Mouse (Mus musculus) heart, postnatal 0 days (tissue): ENCODE data around the gene Atp2c2. TPM values are rescaled to one million over a fixed set of nuclear protein-coding genes. Genes with fewer than 3 reads are reported as not detected.

Experiments used
- ATAC-seq: fragments of 200-750 bp; cut with Nextera tagmentation; 2 replicates; pipeline ENCODE4 v1.8.0; 2017; ENCODE audit warnings: low read depth, moderate number of reproducible peaks, moderate library complexity; ENCODE audit not compliant: insufficient read depth
- DNase-seq: peaks from one replicate; pipeline ENCODE4 v3.0.0-alpha.2; 2016; ENCODE audit warnings: low spot score
- H3K27ac ChIP-seq: fragments of 300-500 bp; sonication (generic); 2 replicates; pipeline ENCODE4 v1.5.1; 2014; ENCODE audit warnings: low read depth, mild to moderate bottlenecking
- H3K27me3 ChIP-seq: fragments of 300-500 bp; sonication (generic); 2 replicates; pipeline ENCODE4 v1.6.1; 2014; ENCODE audit warnings: low read length, mixed read lengths; ENCODE audit not compliant: control insufficient read depth, insufficient read depth
- H3K36me3 ChIP-seq: fragments of 300-500 bp; sonication (generic); replicated peaks from 2 replicates; pipeline ENCODE4 v1.6.1; 2014; ENCODE audit warnings: low read length, mixed read lengths; ENCODE audit not compliant: control insufficient read depth, insufficient read depth
- H3K4me1 ChIP-seq: fragments of 300-500 bp; sonication (generic); 2 replicates; pipeline ENCODE4 v1.6.1; 2014; ENCODE audit warnings: antibody characterized with exemption; ENCODE audit not compliant: control insufficient read depth, insufficient read depth
- H3K4me2 ChIP-seq: fragments of 300-500 bp; sonication (generic); 2 replicates; pipeline ENCODE4 v1.6.1; 2014; ENCODE audit warnings: low read depth, mild to moderate bottlenecking, low read length, moderate library complexity
- H3K4me3 ChIP-seq: fragments of 300-500 bp; sonication (generic); 2 replicates; pipeline ENCODE4 v1.5.1; 2014; ENCODE audit warnings: low read depth, low read length
- H3K9ac ChIP-seq: fragments of 300-500 bp; sonication (generic); replicated peaks from 2 replicates; pipeline ENCODE4 v1.6.1; 2014; ENCODE audit warnings: low read depth, low read length, mixed read lengths
- H3K9me3 ChIP-seq: fragments of 300-500 bp; sonication (generic); replicated peaks from 2 replicates; pipeline ENCODE4 v1.6.1; 2016; ENCODE audit warnings: low read length; ENCODE audit not compliant: control insufficient read depth
- CTCF ChIP-seq: IDR thresholded peaks from 2 replicates; pipeline ENCODE4 v1.5.1; 2016; ENCODE audit warnings: antibody characterized with exemption, control low read depth, low read depth
- EP300 ChIP-seq: IDR thresholded peaks from 2 replicates; pipeline ENCODE4 v1.6.1; 2016; ENCODE audit warnings: antibody characterized with exemption, low read depth
- WGBS: fragments of 180-500 bp; shearing (Covaris S2); extraction: QIAGEN DNeasy Blood & Tissue Kit; methylation state at CpG from one replicate; pipeline ENCODE4 v1.1.7; 2014; 5-methylcytosine and 5-hydroxymethylcytosine counted together
- polyA plus RNA-seq: library from polyadenylated mRNA; unstranded; fragments of >200 nt; fragmentation: Nextera tagmentation; extraction: Ambion mirVana; gene quantifications from 2 replicates; pipeline ENCODE4 v1.2.1, GENCODE M21; 2015
- total RNA-seq: library from RNA; depleted of rRNA; stranded (reverse); fragments of >200 nt; gene quantifications from 2 replicates; pipeline ENCODE4 v1.2.3, GENCODE M21; 2014; ENCODE audit warnings: low replicate concordance

Gene Atp2c2
- total and polyA plus RNA-seq, 2 experiments from 2014 or later: 0.12 TPM; not detected in 1

DNA sequence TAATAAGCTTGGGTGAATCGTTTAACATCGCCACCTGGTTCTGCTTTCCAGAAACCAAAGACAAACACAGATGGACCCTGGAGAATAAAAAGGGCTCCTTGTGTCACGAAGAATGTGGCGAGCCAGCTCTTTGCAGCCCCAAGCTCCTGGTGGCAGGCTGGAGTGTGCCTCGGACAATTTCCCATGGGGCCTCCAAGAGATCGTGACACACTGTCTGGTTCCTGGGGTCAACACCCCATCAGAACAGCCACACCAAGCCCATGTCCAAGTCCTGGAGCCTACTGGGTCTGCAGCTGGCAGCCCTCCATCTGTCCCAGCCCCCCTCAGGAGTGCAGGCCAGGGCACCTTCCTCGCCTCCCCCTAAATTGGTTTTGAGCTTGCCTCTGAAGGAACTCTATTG, 78.0 kb downstream of the Atp2c2 start:
- ATAC-seq: peak; percentile 3; the same call in 1 of the 2 replicates

DNA sequence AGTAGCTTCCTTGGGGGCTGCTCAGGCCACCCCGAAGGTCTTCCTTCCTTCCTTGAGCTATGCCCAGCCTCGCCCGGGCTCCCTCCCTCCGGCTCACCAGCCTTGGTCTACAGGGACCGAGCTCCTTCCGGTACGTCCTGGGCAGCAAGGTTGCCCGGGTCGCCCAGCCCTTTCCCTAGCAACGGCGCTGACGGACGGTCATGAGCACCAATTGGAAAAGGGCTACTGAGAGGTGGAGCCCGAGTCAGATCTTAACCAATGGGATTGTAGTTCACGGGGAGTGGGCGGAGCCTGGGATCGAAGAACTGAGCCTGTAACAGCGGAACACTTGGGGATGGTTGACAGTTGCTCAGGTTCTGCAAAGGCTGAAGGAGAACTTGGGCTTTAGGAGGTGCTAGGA, 78.5 kb downstream of the Atp2c2 start, which contains the start of gene Tldc1:
Tldc1 (minus strand) TSS at position 154 of the 400 bp plus-strand sequence.
- H3K4me2 ChIP-seq: peak within 1 kb of the TSS; percentile 91
- TF ChIP-seq EP300 (no peak), CTCF (no peak)
- H3K27ac ChIP-seq: peak within 1 kb of the TSS; percentile 60
- no peaks in the 10 kb centered on the region for H3K9me3 ChIP-seq
- H3K36me3 ChIP-seq: no peaks in the 10 kb centered on the region
- H3K4me3 ChIP-seq: peak within 1 kb of the TSS; percentile 54
- no peaks in the 10 kb centered on the region; the same call in 1 of the 2 replicates for H3K27me3 ChIP-seq
- H3K9ac ChIP-seq: peak within 1 kb of the TSS; percentile 59
- under 1% methylated on average over 18 of the region's 18 CpGs for WGBS
- ATAC-seq (peak; percentile 95), DNase-seq (peak; percentile 94)
- H3K4me1 ChIP-seq: peaks cover 18% of the 10 kb centered on the region

More for the DNA sequence above, 78.0 kb downstream of the Atp2c2 start:
- Histone ChIP-seq H3K9me3 (no peaks in the 10 kb centered on the region), H3K9ac (peak overlapping the region; percentile 59), H3K4me1 (peaks cover 18% of the 10 kb centered on the region), H3K4me3 (peak overlapping the region; percentile 54), H3K4me2 (peak overlapping the region; percentile 91), H3K36me3 (no peaks in the 10 kb centered on the region), H3K27me3 (no peaks in the 10 kb centered on the region; the same call in 1 of the 2 replicates), H3K27ac (peak overlapping the region; percentile 60)
- WGBS: 16% methylated on average over 7 of the region's 7 CpGs
- TF ChIP-seq EP300 (no peak), CTCF (no peak)
- DNase-seq: no peak

DNA sequence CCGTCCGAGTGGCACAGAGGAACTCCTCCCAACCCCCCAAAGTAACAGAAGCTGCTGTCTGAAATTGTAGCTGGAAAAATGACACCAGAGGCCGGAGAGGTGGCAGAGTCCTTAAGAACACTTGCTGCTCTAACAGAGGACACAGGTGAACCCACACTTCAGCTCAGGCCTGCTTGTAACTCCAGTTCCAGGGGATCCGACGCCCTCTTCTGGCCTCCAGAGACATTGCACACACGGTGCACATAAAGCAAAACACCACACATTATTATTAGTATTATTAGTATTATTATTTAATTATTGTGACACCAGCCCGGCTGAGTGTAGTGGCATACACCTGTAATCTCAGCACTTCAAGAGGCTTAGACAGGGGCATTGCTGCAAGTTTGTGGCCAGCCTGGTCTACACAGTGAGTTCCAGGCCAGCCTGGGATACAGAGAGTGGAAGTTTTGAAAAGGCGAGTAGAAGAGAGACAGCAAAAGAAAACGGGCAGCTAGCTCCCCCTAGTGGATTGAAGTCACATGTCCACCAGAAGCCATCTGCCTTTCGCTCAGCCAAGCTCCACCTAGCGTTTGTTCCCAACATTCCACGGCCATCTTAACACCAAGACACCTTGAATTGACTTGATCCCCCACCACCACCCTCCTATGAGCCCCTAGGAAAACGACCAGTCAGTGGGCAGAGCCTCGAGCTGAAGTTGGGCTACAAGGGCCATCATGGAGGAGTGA, 79.4 kb downstream of the Atp2c2 start:
- Histone ChIP-seq H3K36me3 (no peaks in the 10 kb centered on the region), H3K4me1 (peaks cover 18% of the 10 kb centered on the region), H3K27me3 (no peaks in the 10 kb centered on the region; the same call in 1 of the 2 replicates), H3K4me2 (peak overlapping the region; percentile 91; the same call in 1 of the 2 replicates), H3K27ac (peak overlapping the region; percentile 43; the same call in 1 of the 2 replicates), H3K9ac (no peak overlapping the region), H3K9me3 (no peaks in the 10 kb centered on the region), H3K4me3 (no peak overlapping the region)
- ATAC-seq (peak; percentile 18), DNase-seq (peak; percentile 92)
- WGBS: 24% methylated on average over 14 of the region's 14 CpGs
- TF ChIP-seq EP300: no peak
- TF ChIP-seq CTCF: peak; percentile 99

DNA sequence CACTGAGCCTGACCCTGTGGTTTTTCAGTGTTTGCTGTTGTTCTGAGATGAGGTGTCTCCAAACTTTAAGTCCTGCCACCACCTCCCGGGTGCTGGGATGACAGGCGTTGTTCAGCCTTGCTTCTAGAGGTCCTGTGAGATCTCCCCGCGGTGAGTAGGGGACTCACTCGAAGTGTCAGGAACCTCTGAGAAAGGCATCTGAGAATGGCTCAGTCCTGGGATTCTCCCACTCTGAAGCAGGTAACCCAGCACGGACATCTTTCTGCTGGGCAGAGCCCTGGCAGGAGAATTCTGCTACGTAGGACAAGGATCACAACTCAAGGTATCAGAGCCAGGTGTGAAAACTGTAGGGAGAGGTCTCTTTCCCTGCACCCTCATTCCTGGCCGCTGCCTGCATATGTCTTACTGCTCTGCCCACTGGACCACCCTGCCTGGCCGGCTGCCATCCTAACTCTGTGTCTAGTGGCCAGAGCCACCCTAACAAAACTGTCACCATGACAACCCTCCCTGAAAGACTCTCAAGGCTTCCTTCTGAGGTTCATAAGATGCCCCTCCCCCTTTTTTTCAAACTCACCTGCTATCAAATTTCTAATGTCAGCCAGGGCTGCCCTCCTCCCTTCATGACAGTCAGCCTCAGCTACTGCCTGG, 80.7 kb downstream of the Atp2c2 start:
- H3K36me3 ChIP-seq: no peaks in the 10 kb centered on the region
- no peak overlapping the region for H3K4me3 ChIP-seq
- no peak for DNase-seq
- H3K4me2 ChIP-seq: no peak overlapping the region
- no peaks in the 10 kb centered on the region; the same call in 1 of the 2 replicates for H3K27me3 ChIP-seq
- H3K27ac ChIP-seq: no peak overlapping the region
- no peaks in the 10 kb centered on the region for H3K9me3 ChIP-seq
- H3K4me1 ChIP-seq: peaks cover 18% of the 10 kb centered on the region
- no peak for ATAC-seq
- WGBS: 75% methylated on average over 9 of the region's 9 CpGs
- H3K9ac ChIP-seq: no peak overlapping the region
- no peak for TF ChIP-seq EP300
- TF ChIP-seq CTCF: no peak

DNA sequence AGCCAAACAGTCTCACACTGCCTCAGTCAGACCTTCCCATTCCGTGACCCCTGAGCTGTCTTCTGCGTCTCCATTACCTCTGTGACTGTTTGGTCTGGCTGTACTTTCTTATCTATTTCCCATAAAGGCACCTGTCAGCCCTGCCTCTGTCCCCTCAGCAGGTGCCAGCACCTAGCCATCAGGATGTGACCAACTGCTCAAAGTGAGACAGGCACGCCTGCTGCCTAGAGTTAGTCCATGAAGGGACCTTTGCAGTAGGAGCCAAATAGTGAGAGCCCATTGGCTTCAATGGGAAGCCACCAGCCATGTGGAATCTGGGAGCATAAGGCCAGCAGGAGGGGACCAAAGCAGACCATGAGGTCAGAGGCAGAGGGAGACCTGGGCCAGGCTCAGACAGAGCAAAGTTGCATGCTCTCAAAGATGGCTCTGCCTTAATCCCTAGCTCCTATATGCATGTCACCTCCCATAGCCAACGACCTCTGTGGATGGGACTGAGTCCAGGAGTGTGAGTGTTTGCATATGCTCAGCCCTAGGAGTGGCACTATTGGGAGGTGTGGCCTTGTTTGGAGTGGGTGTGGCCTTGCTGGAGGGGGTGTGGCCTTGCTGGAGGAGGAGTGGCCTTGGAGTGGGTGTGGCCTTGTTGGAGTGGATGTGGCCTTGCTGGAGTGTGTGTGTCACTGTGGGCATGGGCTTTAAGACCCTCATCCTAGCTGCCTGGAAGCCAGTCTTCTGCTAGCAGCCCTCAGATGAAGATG, 81.5 kb downstream of the Atp2c2 start:
- WGBS: 58% methylated on average over 4 of the region's 4 CpGs
- Histone ChIP-seq H3K4me2 (no peak overlapping the region), H3K9ac (no peak overlapping the region), H3K4me3 (no peak overlapping the region), H3K9me3 (no peaks in the 10 kb centered on the region), H3K4me1 (peaks cover 18% of the 10 kb centered on the region), H3K27me3 (no peaks in the 10 kb centered on the region; the same call in 1 of the 2 replicates), H3K36me3 (no peaks in the 10 kb centered on the region), H3K27ac (no peak overlapping the region)
- TF ChIP-seq CTCF (no peak), EP300 (no peak)
- no peak for DNase-seq
- no peak for ATAC-seq
